Mouse (Mus musculus) MEL (cell line): ENCODE results near the gene Mrtfa. TPM values are rescaled to one million over a fixed set of nuclear protein-coding genes. Genes with fewer than 3 reads are reported as not detected.

ENCODE experiments used
- DNase-seq: peaks from one replicate; pipeline ENCODE4 v3.0.0; 2011; ENCODE audit warnings: low read depth, low spot score
- H3K27ac ChIP-seq: 2 replicates; pipeline ENCODE4 v1.5.1; 2012; ENCODE audit warnings: low read depth, mild to moderate bottlenecking, control low read depth, low read length, moderate library complexity; ENCODE audit not compliant: control insufficient read depth
- H3K27me3 ChIP-seq, 2 experiments: fragments of 150-350 bp in 1 of 2; sonication (generic) in 1 of 2; 2 replicates each; pipeline ENCODE4 v1.6.1; 2012; ENCODE audit warnings: low read length in 2 of 2, mild to moderate bottlenecking in 2 of 2, improper control_type of control experiment in 1 of 2, moderate library complexity in 1 of 2; ENCODE audit not compliant: insufficient read depth in 2 of 2, control insufficient read depth in 1 of 2
- H3K36me3 ChIP-seq, 2 experiments: 2 replicates each; pipeline ENCODE4 v1.6.1; 2012 to 2014; ENCODE audit warnings: low read length in 2 of 2, improper control_type of control experiment in 1 of 2, inconsistent platforms in 1 of 2, mild to moderate bottlenecking in 1 of 2; ENCODE audit not compliant: insufficient read depth in 2 of 2, control insufficient read depth in 1 of 2
- H3K4me1 ChIP-seq, 2 experiments: fragments of 150-350 bp in 1 of 2; sonication (generic) in 1 of 2; 2 replicates each; pipeline ENCODE4 v1.6.1; 2012; ENCODE audit warnings: low read length in 2 of 2, improper control_type of control experiment in 1 of 2, mild to moderate bottlenecking in 1 of 2; ENCODE audit not compliant: insufficient read depth in 2 of 2, control insufficient read depth in 1 of 2
- H3K4me3 ChIP-seq, 2 experiments: fragments of 150-350 bp in 1 of 2; sonication (generic) in 1 of 2; 2 replicates each; pipeline ENCODE4 v1.5.1; 2012; ENCODE audit warnings: low read depth in 2 of 2, low read length in 2 of 2, mild to moderate bottlenecking in 2 of 2, moderate library complexity in 2 of 2, control low read depth in 1 of 2, improper control_type of control experiment in 1 of 2; ENCODE audit not compliant: control insufficient read depth in 1 of 2, insufficient read depth in 1 of 2
- H3K79me2 ChIP-seq: 2 replicates; pipeline ENCODE4 v1.6.1; 2012; ENCODE audit warnings: mild to moderate bottlenecking, low read length, moderate library complexity; ENCODE audit not compliant: control insufficient read depth, poor library complexity, insufficient read depth
- H3K9ac ChIP-seq: 2 replicates; pipeline ENCODE4 v1.6.1; 2012; ENCODE audit warnings: low read depth, mild to moderate bottlenecking, control low read depth, low read length, moderate library complexity; ENCODE audit not compliant: control insufficient read depth, poor library complexity, severe bottlenecking
- H3K9me3 ChIP-seq: fragments of 150-350 bp; sonication (generic); replicated peaks from 2 replicates; pipeline ENCODE4 v1.6.1; 2012; ENCODE audit warnings: mild to moderate bottlenecking, low read length, improper control_type of control experiment, moderate library complexity; ENCODE audit not compliant: insufficient read depth
- BHLHE40 ChIP-seq: IDR thresholded peaks from 2 replicates; pipeline ENCODE4 v1.6.1; 2012; ENCODE audit warnings: low read depth, mild to moderate bottlenecking, inconsistent platforms, low read length, improper control_type of control experiment, borderline replicate concordance
- CHD1 ChIP-seq: IDR thresholded peaks from 2 replicates; pipeline ENCODE4 v1.6.1; 2012; ENCODE audit warnings: low read depth, mild to moderate bottlenecking, inconsistent platforms, low read length, improper control_type of control experiment
- CHD2 ChIP-seq: IDR thresholded peaks from 2 replicates; pipeline ENCODE4 v1.6.1; 2011; ENCODE audit warnings: low read length, improper control_type of control experiment
- CTCF ChIP-seq, 3 experiments: IDR thresholded peaks in 2 of 3; conservative IDR thresholded peaks in 1 of 3; 2 replicates each; pipeline ENCODE4 v1.5.1; 2011 to 2012; ENCODE audit warnings: low read length in 3 of 3, low read depth in 2 of 3, mild to moderate bottlenecking in 2 of 3, improper control_type of control experiment in 1 of 3, inconsistent platforms in 1 of 3, mixed read lengths in 1 of 3, moderate library complexity in 1 of 3; ENCODE audit not compliant: control insufficient read depth in 1 of 3, insufficient read depth in 1 of 3, poor library complexity in 1 of 3, severe bottlenecking in 1 of 3
- E2F4 ChIP-seq: IDR thresholded peaks from 2 replicates; pipeline ENCODE4 v1.6.1; 2011; ENCODE audit warnings: low read depth, low read length, improper control_type of control experiment, borderline replicate concordance
- ELF1 ChIP-seq: IDR thresholded peaks from 2 replicates; pipeline ENCODE4 v1.6.1; 2014; ENCODE audit warnings: low read depth, mild to moderate bottlenecking, inconsistent platforms, low read length, improper control_type of control experiment, moderate library complexity
- EP300 ChIP-seq, 2 experiments: IDR thresholded peaks; 2 replicates each; pipeline ENCODE4 v1.6.1; 2011; ENCODE audit warnings: improper control_type of control experiment in 2 of 2, low read length in 2 of 2, low read depth in 1 of 2, mild to moderate bottlenecking in 1 of 2
- ETS1 ChIP-seq: IDR thresholded peaks from 2 replicates; pipeline ENCODE4 v1.6.1; 2012; ENCODE audit warnings: low read depth, mild to moderate bottlenecking, inconsistent platforms, low read length, improper control_type of control experiment, moderate library complexity
- GABPA ChIP-seq: IDR thresholded peaks from 2 replicates; pipeline ENCODE4 v1.6.1; 2012; ENCODE audit warnings: low read depth, mild to moderate bottlenecking, inconsistent platforms, low read length, improper control_type of control experiment, moderate library complexity
- GATA1 ChIP-seq: IDR thresholded peaks from 2 replicates; pipeline ENCODE4 v1.6.1; 2011; ENCODE audit warnings: low read depth, low read length, improper control_type of control experiment
- HCFC1 ChIP-seq: IDR thresholded peaks from 2 replicates; pipeline ENCODE4 v1.6.1; 2012; ENCODE audit warnings: low read depth, mild to moderate bottlenecking, inconsistent platforms, low read length, improper control_type of control experiment, moderate library complexity
- JUND ChIP-seq: IDR thresholded peaks from 2 replicates; pipeline ENCODE4 v1.6.1; 2011; ENCODE audit warnings: low read depth, mild to moderate bottlenecking, improper control_type of control experiment, low read length
- MAFK ChIP-seq: IDR thresholded peaks from 2 replicates; pipeline ENCODE4 v1.6.1; 2011; ENCODE audit warnings: low read depth, mild to moderate bottlenecking, low read length, improper control_type of control experiment, borderline replicate concordance
- MAX ChIP-seq: IDR thresholded peaks from 2 replicates; pipeline ENCODE4 v1.6.1; 2011; ENCODE audit warnings: low read length, improper control_type of control experiment
- MAZ ChIP-seq: IDR thresholded peaks from 2 replicates; pipeline ENCODE4 v1.6.1; 2012; ENCODE audit warnings: low read depth, mild to moderate bottlenecking, inconsistent platforms, low read length, improper control_type of control experiment
- MEF2A ChIP-seq: IDR thresholded peaks from 2 replicates; pipeline ENCODE4 v1.6.1; 2014; ENCODE audit warnings: low read depth, mild to moderate bottlenecking, inconsistent platforms, low read length, improper control_type of control experiment; ENCODE audit not compliant: poor library complexity, insufficient replicate concordance, severe bottlenecking; ENCODE audit errors: extremely low read depth
- MXI1 ChIP-seq: IDR thresholded peaks from 2 replicates; pipeline ENCODE4 v1.6.1; 2011; ENCODE audit warnings: mild to moderate bottlenecking, low read depth, low read length, improper control_type of control experiment
- MYB ChIP-seq: IDR thresholded peaks from 2 replicates; pipeline ENCODE4 v1.6.1; 2011; ENCODE audit warnings: mild to moderate bottlenecking, low read depth, low read length, improper control_type of control experiment
- MYC ChIP-seq: IDR thresholded peaks from 2 replicates; pipeline ENCODE4 v1.6.1; 2011; ENCODE audit warnings: low read depth, mild to moderate bottlenecking, low read length, improper control_type of control experiment, moderate library complexity
- NELFE ChIP-seq: IDR thresholded peaks from 2 replicates; pipeline ENCODE4 v1.6.1; 2011; ENCODE audit warnings: low read depth, low read length, improper control_type of control experiment
- NRF1 ChIP-seq: IDR thresholded peaks from 2 replicates; pipeline ENCODE4 v1.6.1; 2014; ENCODE audit warnings: low read depth, mild to moderate bottlenecking, inconsistent platforms, low read length, improper control_type of control experiment, moderate library complexity; ENCODE audit not compliant: poor library complexity, insufficient read depth, severe bottlenecking
- POLR2A ChIP-seq, 2 experiments: IDR thresholded peaks; 2 replicates each; pipeline ENCODE4 v1.6.1; 2011 to 2012; ENCODE audit warnings: low read length in 2 of 2, mild to moderate bottlenecking in 2 of 2, control low read depth in 1 of 2, improper control_type of control experiment in 1 of 2, low read depth in 1 of 2, moderate library complexity in 1 of 2; ENCODE audit not compliant: control insufficient read depth in 1 of 2, insufficient read depth in 1 of 2, poor library complexity in 1 of 2
- POLR2AphosphoS2 ChIP-seq: IDR thresholded peaks from 2 replicates; pipeline ENCODE4 v1.6.1; 2011; ENCODE audit warnings: low read length, improper control_type of control experiment
- RAD21 ChIP-seq: IDR thresholded peaks from 2 replicates; pipeline ENCODE4 v1.6.1; 2011; ENCODE audit warnings: mild to moderate bottlenecking, low read depth, low read length, improper control_type of control experiment
- RCOR1 ChIP-seq: IDR thresholded peaks from 2 replicates; pipeline ENCODE4 v1.6.1; 2012; ENCODE audit warnings: low read depth, mild to moderate bottlenecking, inconsistent platforms, low read length, improper control_type of control experiment
- SIN3A ChIP-seq: IDR thresholded peaks from 2 replicates; pipeline ENCODE4 v1.6.1; 2012; ENCODE audit warnings: low read length, improper control_type of control experiment, inconsistent platforms
- SMC3 ChIP-seq: IDR thresholded peaks from 2 replicates; pipeline ENCODE4 v1.6.1; 2011; ENCODE audit warnings: low read depth, low read length, improper control_type of control experiment
- TAL1 ChIP-seq: IDR thresholded peaks from 2 replicates; pipeline ENCODE4 v1.6.1; 2012; ENCODE audit warnings: mild to moderate bottlenecking, inconsistent platforms, low read length, moderate library complexity, mixed read lengths
- TCF12 ChIP-seq: IDR thresholded peaks from 2 replicates; pipeline ENCODE4 v1.6.1; 2014; ENCODE audit warnings: low read depth, mild to moderate bottlenecking, inconsistent platforms, low read length, improper control_type of control experiment, moderate library complexity
- UBTF ChIP-seq: IDR thresholded peaks from 2 replicates; pipeline ENCODE4 v1.6.1; 2012; ENCODE audit warnings: low read depth, mild to moderate bottlenecking, inconsistent platforms, low read length, improper control_type of control experiment, moderate library complexity, borderline replicate concordance; ENCODE audit not compliant: insufficient read depth
- USF1 ChIP-seq: IDR thresholded peaks from 2 replicates; pipeline ENCODE4 v1.6.1; 2014; ENCODE audit warnings: low read depth, mild to moderate bottlenecking, inconsistent platforms, low read length, improper control_type of control experiment, moderate library complexity
- USF2 ChIP-seq, 2 experiments: IDR thresholded peaks; 2 replicates each; pipeline ENCODE4 v1.6.1; 2011 to 2012; ENCODE audit warnings: improper control_type of control experiment in 2 of 2, low read length in 2 of 2, borderline replicate concordance in 1 of 2, inconsistent platforms in 1 of 2, low read depth in 1 of 2, mild to moderate bottlenecking in 1 of 2; ENCODE audit not compliant: insufficient read depth in 1 of 2
- ZC3H11A ChIP-seq: IDR thresholded peaks from 2 replicates; pipeline ENCODE4 v1.6.1; 2012; ENCODE audit warnings: low read depth, mild to moderate bottlenecking, inconsistent platforms, low read length, improper control_type of control experiment
- ZKSCAN1 ChIP-seq: IDR thresholded peaks from 2 replicates; pipeline ENCODE4 v1.6.1; 2012; ENCODE audit warnings: low read depth, mild to moderate bottlenecking, inconsistent platforms, low read length, improper control_type of control experiment, moderate library complexity
- ZMIZ1 ChIP-seq: IDR thresholded peaks from 2 replicates; pipeline ENCODE4 v1.6.1; 2012; ENCODE audit warnings: low read depth, mild to moderate bottlenecking, inconsistent platforms, low read length, improper control_type of control experiment, moderate library complexity
- polyA plus RNA-seq, 2 experiments: library from polyadenylated mRNA; stranded (reverse) in 1 of 2; unstranded in 1 of 2; fragments of >175 nt in 1 of 2; fragments of >200 nt in 1 of 2; gene quantifications; 2 replicates each; pipeline versions ENCODE4 v1.2.1 to v1.2.4; 2012; ENCODE audit warnings: low replicate concordance in 2 of 2, low read depth in 1 of 2; ENCODE audit not compliant: insufficient read length in 2 of 2, insufficient read depth in 1 of 2, missing spikeins in 1 of 2
- total RNA-seq: library from RNA; depleted of rRNA; stranded (reverse); fragments of 300-350 nt; gene quantifications from 2 replicates; pipeline ENCODE4 v1.2.3, GENCODE M21; 2012

Mrtfa gene
- total and polyA plus RNA-seq, 3 experiments: 2.6 to 11.9 TPM; not detected in 1

DNA sequence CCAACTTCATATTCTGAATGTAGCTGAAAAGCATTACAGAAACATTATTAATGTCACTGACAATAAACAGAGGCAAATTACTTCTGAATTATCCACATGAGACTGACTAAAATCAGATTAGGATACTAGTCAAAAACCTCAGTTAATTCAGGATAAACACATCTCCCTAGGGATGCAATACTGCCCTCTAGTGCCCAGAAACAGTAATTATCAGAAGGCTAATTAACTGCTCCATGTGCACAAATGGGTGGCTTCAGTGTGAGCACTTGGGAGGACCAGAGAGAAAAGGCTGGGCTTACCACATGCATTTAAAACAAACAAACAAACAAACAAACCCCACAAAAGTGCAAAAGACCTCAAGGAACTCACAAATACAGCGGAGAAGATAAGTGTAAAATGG is 126.4 kb downstream of the Mrtfa start:
- no peaks in the 10 kb centered on the region for H3K27me3 ChIP-seq
- no peak overlapping the region for H3K4me3 ChIP-seq
- no peak overlapping the region for H3K9ac ChIP-seq
- H3K79me2 ChIP-seq: no peaks in the 10 kb centered on the region
- peak; percentile 67 for DNase-seq
- H3K27ac ChIP-seq: no peak overlapping the region
- H3K9me3 ChIP-seq: no peaks in the 10 kb centered on the region
- H3K36me3 ChIP-seq: no peaks in the 10 kb centered on the region
- TF ChIP-seq GATA1 (0 out of 2 replicates have a peak, but pooled peaks have one; percentile 11), MYB (no peak), POLR2A (IDR thresholded peaks at IDR 0.05; ENCODE audit: control insufficient read depth in 1 of 2, insufficient read depth in 1 of 2, low read depth in 1 of 2, low read length in 2 of 2, poor library complexity in 1 of 2) (no peak), USF1 (no peak), POLR2AphosphoS2 (no peak), UBTF (no peak), BHLHE40 (no peak), ETS1 (no peak), MAFK (no peak), GABPA (no peak), SMC3 (peak; percentile 84), USF2 (IDR thresholded peaks at IDR 0.05; ENCODE audit: borderline replicate concordance in 1 of 2, insufficient read depth in 1 of 2, low read depth in 1 of 2, low read length in 2 of 2) (no peak), MAZ (no peak), ZMIZ1 (no peak), MYC (peak; percentile 91), MAX (no peak), NELFE (no peak), CHD2 (no peak), RCOR1 (no peak), ZC3H11A (peak; percentile 64), HCFC1 (no peak), MXI1 (no peak), TCF12 (no peak), TAL1 (no peak), CHD1 (no peak), SIN3A (0 out of 2 replicates have a peak, but pooled peaks have one; percentile 48), ZKSCAN1 (no peak), MEF2A (no peak), E2F4 (no peak), NRF1 (no peak), JUND (no peak), ELF1 (no peak), CTCF (IDR thresholded peaks at IDR 0.05 in 2 of 3, conservative IDR thresholded peaks at IDR 0.05 in 1 of 3; ENCODE audit: control insufficient read depth in 1 of 3, insufficient read depth in 1 of 3, low read depth in 2 of 3, low read length in 3 of 3, poor library complexity in 1 of 3, severe bottlenecking in 1 of 3) (peak; percentile 38 to 91 (median 90)), RAD21 (peak; percentile 76), EP300 (IDR thresholded peaks at IDR 0.05; ENCODE audit: low read depth in 1 of 2, low read length in 2 of 2) (peak in 1 of 2 experiments; percentile 7; a peak in 1 of 4 replicates)
- H3K4me1 ChIP-seq: no peaks in the 10 kb centered on the region
